ENCODE assay signal across 32 mouse cellular contexts in genomic region chr16:6736566-6736965, GRCm38 (mm10).
DNase-seq lines count a peak whose midpoint lies in the region; ATAC-seq lines count a peak whose summit lies in the region.
"Had no signal": no experiment of that assay in that cellular context is flagged by ENCODE, and none has a peak within 500 bp of the region (broad histone marks: within the 10 kb centered on the region; RNA-seq: fewer than 3 reads in every experiment).

No protein-coding gene starts in this region.

- 89% methylated on average over 2 of the region's 2 CpGs for WGBS in embryonic facial prominence, embryonic 10.5 days
- 83% methylated on average over 2 of the region's 2 CpGs for WGBS in hindbrain, embryonic 16.5 days

- no peak overlapping the region for H3K4me3 ChIP-seq in embryonic facial prominence, embryonic 10.5 days
- no peak overlapping the region for H3K4me3 ChIP-seq in hindbrain, embryonic 16.5 days (ENCODE audit: low read length)
- H3K4me3 ChIP-seq: heart, embryonic 12.5 days; hindbrain, embryonic 10.5 days; limb, embryonic 13.5 days; liver, embryonic 12.5 days; neural tube, embryonic 15.5 days; stomach, embryonic 15.5 days had no signal

- no peaks in the 10 kb centered on the region for H3K4me1 ChIP-seq in embryonic facial prominence, embryonic 10.5 days
- H3K4me1 ChIP-seq in hindbrain, embryonic 16.5 days (ENCODE audit: control insufficient read depth, insufficient read depth, low read depth, low read length), result no peaks in the 10 kb centered on the region
- H3K4me1 ChIP-seq: heart, embryonic 12.5 days; hindbrain, embryonic 10.5 days; limb, embryonic 13.5 days; liver, embryonic 12.5 days; neural tube, embryonic 15.5 days; stomach, embryonic 15.5 days had no signal

- H3K27ac ChIP-seq in embryonic facial prominence, embryonic 10.5 days (replicated peaks), result no peak overlapping the region
- no peak overlapping the region for H3K27ac ChIP-seq in hindbrain, embryonic 16.5 days (ENCODE audit: low read depth, low read length)
- H3K27ac ChIP-seq: hindbrain, embryonic 10.5 days; hindbrain, postnatal 0 days; limb, embryonic 13.5 days; liver, embryonic 12.5 days; neural tube, embryonic 15.5 days; stomach, embryonic 15.5 days had no signal

- no peaks in the 10 kb centered on the region for H3K9me3 ChIP-seq in embryonic facial prominence, embryonic 10.5 days
- no peaks in the 10 kb centered on the region for H3K9me3 ChIP-seq in hindbrain, embryonic 16.5 days (ENCODE audit: control insufficient read depth, low read length)
- H3K9me3 ChIP-seq: heart, embryonic 12.5 days; hindbrain, embryonic 10.5 days; limb, embryonic 13.5 days; liver, embryonic 12.5 days; neural tube, embryonic 15.5 days; stomach, embryonic 15.5 days had no signal

- no peak overlapping the region for H3K4me2 ChIP-seq in hindbrain, embryonic 16.5 days (ENCODE audit: low read length)
- H3K4me2 ChIP-seq: heart, embryonic 12.5 days; limb, embryonic 13.5 days; liver, embryonic 12.5 days; midbrain, embryonic 11.5 days; neural tube, embryonic 15.5 days; stomach, embryonic 15.5 days had no signal

- ATAC-seq in hindbrain, embryonic 16.5 days, result no peak
- ATAC-seq: hindbrain, postnatal 0 days; intestine, embryonic 16.5 days; liver, embryonic 12.5 days; Patski had no signal

- peak; percentile 36 to 57 for DNase-seq in frontal cortex, adult 2 months (ENCODE audit: extremely low spot score in 1 of 2, low spot score in 1 of 2)
- no peak for DNase-seq in frontal cortex, postnatal 14 days (ENCODE audit: low spot score in 2 of 2)
- peak; percentile 47 to 78 for DNase-seq in right cerebral cortex, postnatal 10 days (ENCODE audit: low spot score in 2 of 2)
- DNase-seq in right cerebral cortex, postnatal 4 days, result no peak
- peak; percentile 62 for DNase-seq in layer of hippocampus, adult 9-11 months
- no peak for DNase-seq in embryonic facial prominence, embryonic 10.5 days (ENCODE audit: low spot score)
- DNase-seq: adrenal gland, postnatal 36 days; B cell, adult 2 months; cerebellum, adult 18-20 months; cerebellum, postnatal 25 days; embryo, embryonic 11 days; gastrocnemius, postnatal 14 days; heart, adult 18-20 months; heart, postnatal 10 days; kidney, postnatal 36 days; lung, adult 18-20 months; lung, postnatal 14 days; thymus, adult 18-20 months; thymus, postnatal 36 days had no signal

- H3K9ac ChIP-seq in hindbrain, embryonic 16.5 days (ENCODE audit: low read depth, low read length), result no peak overlapping the region
- H3K9ac ChIP-seq: heart, embryonic 12.5 days; limb, embryonic 13.5 days; liver, embryonic 12.5 days; neural tube, embryonic 15.5 days; stomach, embryonic 15.5 days had no signal

- H3K36me3 ChIP-seq in embryonic facial prominence, embryonic 10.5 days (replicated peaks), result no peaks in the 10 kb centered on the region
- no peaks in the 10 kb centered on the region for H3K36me3 ChIP-seq in hindbrain, embryonic 16.5 days (ENCODE audit: control insufficient read depth, insufficient read depth, low read length)
- H3K36me3 ChIP-seq: G1E; heart, embryonic 12.5 days; hindbrain, embryonic 10.5 days; limb, embryonic 13.5 days; liver, embryonic 12.5 days; neural tube, embryonic 15.5 days; stomach, embryonic 15.5 days had no signal

- no peaks in the 10 kb centered on the region for H3K27me3 ChIP-seq in embryonic facial prominence, embryonic 10.5 days (replicated peaks; ENCODE audit: low read depth, poor library complexity, severe bottlenecking)
- no peaks in the 10 kb centered on the region for H3K27me3 ChIP-seq in hindbrain, embryonic 16.5 days (replicated peaks; ENCODE audit: control insufficient read depth, insufficient read depth, low read length)
- H3K27me3 ChIP-seq: CH12.LX; heart, embryonic 12.5 days; limb, embryonic 13.5 days; liver, embryonic 12.5 days; neural tube, embryonic 15.5 days; Patski; stomach, embryonic 15.5 days had no signal

Comparison
In these comparisons a context has a peak if more than half of its experiments do, and no peak if none do; other contexts are left out.
1. DNase-seq: peak in frontal cortex, adult 2 months (2 of 2), right cerebral cortex, postnatal 10 days (2 of 2) and layer of hippocampus, adult 9-11 months (single experiment); none in frontal cortex, postnatal 14 days (0 of 2), right cerebral cortex, postnatal 4 days (single experiment) and embryonic facial prominence, embryonic 10.5 days (single experiment).